Mouse (Mus musculus): ENCODE measurements around the gene Pxmp2. TPM values are rescaled to one million over a fixed set of nuclear protein-coding genes. Genes with fewer than 3 reads are reported as not detected.

Gene Pxmp2
- polyA plus RNA-seq, 1 experiment from 2014 or later = 24.4 TPM

- no peak for ATAC-seq
- WGBS (ENCODE audit: insufficient replicate concordance) = 35% methylated on average over 1 of the region's 1 CpGs
Observed at GRCm38 (mm10) chr5:110227336-110227883, 58.6 kb downstream of the Pxmp2 start.

GRCm38 (mm10) chr5:110225056-110225455 is 60.9 kb downstream of the Pxmp2 start:
- peaks cover 4% of the 10 kb centered on the region for H3K4me1 ChIP-seq
- no peak overlapping the region for H3K4me3 ChIP-seq
- 75% methylated on average over 3 of the region's 3 CpGs for WGBS (ENCODE audit: insufficient replicate concordance)
- H3K36me3 ChIP-seq = peaks cover 60% of the 10 kb centered on the region
- no peaks in the 10 kb centered on the region for H3K9me3 ChIP-seq (replicated peaks)
- H3K27me3 ChIP-seq (replicated peaks) = no peaks in the 10 kb centered on the region
- no peak for ATAC-seq
- no peak overlapping the region for H3K27ac ChIP-seq
- H3K4me2 ChIP-seq = no peak overlapping the region
- no peak overlapping the region for H3K9ac ChIP-seq

More at GRCm38 (mm10) chr5:110227336-110227883, 58.6 kb downstream of the Pxmp2 start:
- no peaks in the 10 kb centered on the region for H3K27me3 ChIP-seq (replicated peaks)
- H3K9ac ChIP-seq = no peak overlapping the region
- H3K4me1 ChIP-seq = peaks cover 16% of the 10 kb centered on the region
- no peak overlapping the region for H3K27ac ChIP-seq
- peaks cover 37% of the 10 kb centered on the region for H3K36me3 ChIP-seq
- no peaks in the 10 kb centered on the region for H3K9me3 ChIP-seq (replicated peaks)
- no peak overlapping the region for H3K4me2 ChIP-seq
- no peak overlapping the region for H3K4me3 ChIP-seq

Other genes starting within 250 kb of the Pxmp2 start
- gene Gm17655, start 213.7 kb downstream of the Pxmp2 start, polyA plus RNA-seq (2016; fragmentation: Nextera tagmentation; extraction: Ambion mirVana) = 2.6 and 3.0 TPM in 2 replicates
- 1.8 and 2.4 TPM in 2 replicates for gene Gm35315, start 191.8 kb downstream of the Pxmp2 start, polyA plus RNA-seq (2016; fragmentation: Nextera tagmentation; extraction: Ambion mirVana)
- 0.57 and 0.82 TPM in 2 replicates for gene Plcxd1, start 186.2 kb downstream of the Pxmp2 start, polyA plus RNA-seq (2016; fragmentation: Nextera tagmentation; extraction: Ambion mirVana)
- gene Gtpbp6, start 178.0 kb downstream of the Pxmp2 start, polyA plus RNA-seq (2016; fragmentation: Nextera tagmentation; extraction: Ambion mirVana) = 13.7 and 17.5 TPM in 2 replicates
- 1.9 and 2.0 TPM in 2 replicates for gene Zfp605, start 176.1 kb downstream of the Pxmp2 start, polyA plus RNA-seq (2016; fragmentation: Nextera tagmentation; extraction: Ambion mirVana)
- gene Chfr, start 150.3 kb downstream of the Pxmp2 start, polyA plus RNA-seq (2016; fragmentation: Nextera tagmentation; extraction: Ambion mirVana) = 29.1 and 30.5 TPM in 2 replicates
- gene Golga3, start 109.5 kb downstream of the Pxmp2 start, polyA plus RNA-seq (2016; fragmentation: Nextera tagmentation; extraction: Ambion mirVana) = 13.5 and 14.0 TPM in 2 replicates
- gene Ankle2, start 55.2 kb downstream of the Pxmp2 start, polyA plus RNA-seq (2016; fragmentation: Nextera tagmentation; extraction: Ambion mirVana) = 20.8 and 21.6 TPM in 2 replicates
- 46.5 and 48.1 TPM in 2 replicates for gene Pgam5, start 16.3 kb downstream of the Pxmp2 start, polyA plus RNA-seq (2016; fragmentation: Nextera tagmentation; extraction: Ambion mirVana)
- gene Pole, start 120 bp upstream of the Pxmp2 start, polyA plus RNA-seq (2016; fragmentation: Nextera tagmentation; extraction: Ambion mirVana) = 26.5 and 27.9 TPM in 2 replicates
- gene P2rx2, start 57.0 kb upstream of the Pxmp2 start, polyA plus RNA-seq (2016; fragmentation: Nextera tagmentation; extraction: Ambion mirVana) = 0.06 TPM in 1 of 2 replicates, not detected in the other
- not detected in 2 replicates for gene Lrcol1, start 58.5 kb upstream of the Pxmp2 start, polyA plus RNA-seq (2016; fragmentation: Nextera tagmentation; extraction: Ambion mirVana)
- 9.8 TPM in 2 replicates for gene Fbrsl1, start 162.3 kb upstream of the Pxmp2 start, polyA plus RNA-seq (2016; fragmentation: Nextera tagmentation; extraction: Ambion mirVana)

Measured in liver, embryonic 12.5 days (tissue).